Mouse (Mus musculus): ENCODE measurements around the gene Mfsd9. TPM values are rescaled to one million over a fixed set of nuclear protein-coding genes. Genes with fewer than 3 reads are reported as not detected.

The Mfsd9 gene
- polyA plus RNA-seq (2017; shearing (Covaris generic)): 1 to 10 TPM in 1 of 2 experiments, under 1 TPM in 1; 0.49 to 2.0 TPM

GRCm38 (mm10) chr1:40790324-40791141 is at the start of gene Mfsd9:
Mfsd9 (minus strand) TSS chr1:40790687.

GRCm38 (mm10) chr1:40805351-40805750 is 14.9 kb upstream of the Mfsd9 start, which contains the start of gene Tmem182:
Tmem182 (plus strand) TSS chr1:40805601.

Other genes starting within 250 kb of the Mfsd9 start
- gene Slc9a4, start 210.6 kb downstream of the Mfsd9 start, polyA plus RNA-seq (2017; shearing (Covaris generic)): not detected
- not detected for gene Slc9a2, start 110.1 kb downstream of the Mfsd9 start, polyA plus RNA-seq (2017; shearing (Covaris generic))
- not detected for gene Tmem182, start 14.9 kb upstream of the Mfsd9 start, polyA plus RNA-seq (2017; shearing (Covaris generic))

Data from activated CD4-positive, CD25-positive, alpha-beta regulatory T cell (primary cell).